Mouse (Mus musculus) spleen, postnatal 10 days (tissue): ENCODE results near the gene Prpf31.
"Not testable (repeated sequence)": the region's sequence is repeated elsewhere in the genome, so short reads cannot be mapped to it uniquely, and the experiment has no call there.

Experiments
- DNase-seq, 2 experiments: peaks; one replicate each; pipeline ENCODE4 v3.0.0; 2021 to 2022; ENCODE audit warnings: low spot score in 2 of 2

Prpf31 gene

GRCm38 (mm10) chr7:3629543-3630477, at the start of gene Prpf31, which contains the start of gene Tfpt:
Prpf31 (plus strand) TSS chr7:3629985.
Tfpt (minus strand) TSS chr7:3629929.
- DNase-seq: peak; percentile 88 to 92

- no peak for DNase-seq
Measured at GRCm38 (mm10) chr7:3580029-3580428, 49.8 kb upstream of the Prpf31 start.

GRCm38 (mm10) chr7:3585763-3586162, 44.0 kb upstream of the Prpf31 start:
- DNase-seq: no peak

- no peak for DNase-seq
Measured at GRCm38 (mm10) chr7:3586255-3586654, 43.5 kb upstream of the Prpf31 start.

GRCm38 (mm10) chr7:3587292-3587691, 42.5 kb upstream of the Prpf31 start:
- no peak for DNase-seq

- DNase-seq: no peak
Measured at GRCm38 (mm10) chr7:3590550-3590949, 39.2 kb upstream of the Prpf31 start.

- no peak for DNase-seq
Measured at GRCm38 (mm10) chr7:3591534-3591933, 38.3 kb upstream of the Prpf31 start.

- DNase-seq: no peak
Measured at GRCm38 (mm10) chr7:3593855-3594254, 35.9 kb upstream of the Prpf31 start.

GRCm38 (mm10) chr7:3594686-3595085, 35.1 kb upstream of the Prpf31 start:
- no peak for DNase-seq

GRCm38 (mm10) chr7:3595146-3595545, 34.6 kb upstream of the Prpf31 start:
- peak in 1 of 2 experiments; percentile 38 for DNase-seq

GRCm38 (mm10) chr7:3597755-3598154, 32.0 kb upstream of the Prpf31 start:
- DNase-seq: not testable (repeated sequence)

- DNase-seq: peak; percentile 34 to 69
Measured at GRCm38 (mm10) chr7:3601119-3601518, 28.7 kb upstream of the Prpf31 start.

- no peak for DNase-seq
Measured at GRCm38 (mm10) chr7:3606798-3607197, 23.0 kb upstream of the Prpf31 start.

- no peak for DNase-seq
Measured at GRCm38 (mm10) chr7:3607391-3607790, 22.4 kb upstream of the Prpf31 start.

GRCm38 (mm10) chr7:3608668-3609067, 21.1 kb upstream of the Prpf31 start:
- no peak for DNase-seq

- no peak for DNase-seq
Measured at GRCm38 (mm10) chr7:3609082-3609481, 20.7 kb upstream of the Prpf31 start.

GRCm38 (mm10) chr7:3610437-3610836, 19.3 kb upstream of the Prpf31 start:
- DNase-seq: no peak

- DNase-seq: no peak
Measured at GRCm38 (mm10) chr7:3611006-3611405, 18.8 kb upstream of the Prpf31 start.

GRCm38 (mm10) chr7:3614021-3614420, 15.8 kb upstream of the Prpf31 start:
- DNase-seq: no peak

GRCm38 (mm10) chr7:3616057-3616388, 13.8 kb upstream of the Prpf31 start, which contains the start of gene Oscar:
Oscar (minus strand) TSS chr7:3616157.
- DNase-seq: no peak

GRCm38 (mm10) chr7:3616389-3617241, 13.2 kb upstream of the Prpf31 start:
- peak in 1 of 2 experiments; percentile 43 for DNase-seq

- peak; percentile 61 to 91 for DNase-seq
Measured at GRCm38 (mm10) chr7:3617242-3617995, 12.4 kb upstream of the Prpf31 start, which contains the start of gene Ndufa3. Ndufa3 (plus strand) TSS chr7:3617373.
